Mouse (Mus musculus): ENCODE data around the gene Sae1.

DNA sequence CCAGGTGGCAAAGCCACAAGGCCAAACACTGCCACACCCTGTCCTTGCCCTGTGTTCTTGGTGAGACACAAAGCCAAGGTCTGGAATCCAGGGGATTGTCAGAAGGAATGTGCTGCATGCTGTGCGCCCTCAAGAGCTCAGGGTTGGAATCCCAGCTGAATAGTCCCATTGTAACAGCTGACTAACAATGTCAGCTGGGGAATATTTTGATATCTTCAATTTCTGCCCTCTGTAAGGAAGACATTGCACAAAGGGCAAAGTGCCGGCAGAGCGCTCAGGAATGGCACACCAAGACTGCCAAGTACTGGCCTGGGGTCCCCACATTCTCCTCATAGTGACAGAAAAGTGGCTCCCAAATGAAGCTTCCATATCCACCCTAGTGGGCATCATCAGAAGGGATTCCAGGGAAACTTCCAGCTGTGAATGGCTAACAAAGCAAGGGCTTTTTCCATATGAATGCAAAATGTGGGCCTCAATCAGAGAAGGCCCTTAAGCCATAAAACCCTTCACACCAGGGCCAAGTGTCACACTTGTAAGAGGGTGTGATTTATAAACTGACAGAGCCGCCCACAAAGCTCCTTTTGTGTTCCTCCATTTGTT, 22.6 kb downstream of the Sae1 start:
- TF ChIP-seq CTCF (IDR thresholded peaks at IDR 0.05; ENCODE audit: low read depth, low read length) (no peak), POLR2A (IDR thresholded peaks at IDR 0.05; ENCODE audit: borderline replicate concordance, low read depth, low read length) (no peak)
